Mouse (Mus musculus) gastrocnemius, postnatal 4 days (tissue): ENCODE results near the gene Ccdc138. TPM values are rescaled to one million over a fixed set of nuclear protein-coding genes. Genes with fewer than 3 reads are reported as not detected.
"Not testable (repeated sequence)": the region's sequence is repeated elsewhere in the genome, so short reads cannot be mapped to it uniquely, and the experiment has no call there.

Source experiments
- DNase-seq, 2 experiments: peaks; one replicate each; pipeline ENCODE4 v3.0.0; 2021 to 2022; ENCODE audit warnings: low spot score in 2 of 2, mixed read lengths in 2 of 2
- long read RNA-seq, 2 experiments: library from polyadenylated mRNA; stranded (forward); transcript quantifications; one replicate each; pipeline ENCODE4 v2.0.0; 2021
- total RNA-seq, 2 experiments: library from RNA; stranded (reverse); gene quantifications; 2 replicates each; pipeline ENCODE4 v1.2.3; 2021

Ccdc138 gene
- total RNA-seq: 1 to 10 TPM; 1.8 TPM
- long read RNA-seq, experiment 1, partial matches to known transcripts: 0 of 2 reads
- long read RNA-seq, experiment 1, other reads (novel, unspliced or antisense): 2 of 2 reads
- long read RNA-seq, experiment 2, partial matches to known transcripts: 1 of 1 reads
- long read RNA-seq, experiment 2, other reads (novel, unspliced or antisense): 0 of 1 reads

DNA sequence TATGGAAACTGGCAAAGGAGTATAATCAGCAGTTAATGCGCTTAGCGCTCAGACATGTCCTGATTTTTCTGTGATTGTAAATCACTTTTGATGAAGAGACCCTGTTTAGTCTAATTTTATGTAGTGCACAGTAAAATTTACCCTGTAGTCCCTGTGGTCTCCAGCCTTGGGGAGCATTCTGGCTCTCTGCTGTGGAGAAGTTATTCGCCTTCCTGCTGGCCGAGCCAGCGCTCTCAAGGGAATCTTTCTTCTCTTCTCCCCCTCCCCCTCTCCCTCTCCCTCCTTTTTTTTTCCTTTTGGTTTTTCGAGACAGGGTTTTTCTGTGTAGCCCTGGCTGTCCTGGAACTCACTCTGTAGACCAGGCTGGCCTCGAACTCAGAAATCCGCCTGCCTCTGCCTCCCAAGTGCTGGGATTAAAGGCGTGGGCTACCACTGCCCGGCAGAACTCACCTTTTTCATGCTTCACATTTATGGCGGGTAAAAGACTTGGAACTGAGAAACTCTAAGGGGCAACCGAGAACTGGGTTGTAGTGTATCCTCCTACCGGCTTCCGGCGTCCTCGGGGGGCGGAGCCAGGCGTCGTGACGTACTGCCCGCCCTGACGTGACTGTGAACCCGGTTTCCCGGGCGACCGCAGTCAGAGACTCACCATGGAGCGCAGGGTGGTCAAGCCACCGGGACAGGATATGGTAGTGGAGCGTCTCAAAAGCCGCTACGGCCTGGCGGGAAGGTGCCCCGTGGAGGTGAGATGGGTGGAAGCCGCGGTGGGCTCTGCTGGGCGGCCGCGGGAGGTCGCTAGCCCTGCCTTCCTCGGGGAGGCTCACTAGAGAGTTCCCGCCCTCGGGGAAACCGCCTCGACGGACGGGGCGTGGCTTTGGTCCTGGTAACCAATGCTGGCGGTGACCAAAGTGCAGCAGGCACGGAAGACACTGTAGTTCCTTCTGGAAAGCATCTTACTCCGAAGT is at the start of gene Ccdc138:
Ccdc138 (plus strand) TSS at position 629 of the 965 bp plus-strand sequence.
- peak; percentile 80 to 94 for DNase-seq

DNA sequence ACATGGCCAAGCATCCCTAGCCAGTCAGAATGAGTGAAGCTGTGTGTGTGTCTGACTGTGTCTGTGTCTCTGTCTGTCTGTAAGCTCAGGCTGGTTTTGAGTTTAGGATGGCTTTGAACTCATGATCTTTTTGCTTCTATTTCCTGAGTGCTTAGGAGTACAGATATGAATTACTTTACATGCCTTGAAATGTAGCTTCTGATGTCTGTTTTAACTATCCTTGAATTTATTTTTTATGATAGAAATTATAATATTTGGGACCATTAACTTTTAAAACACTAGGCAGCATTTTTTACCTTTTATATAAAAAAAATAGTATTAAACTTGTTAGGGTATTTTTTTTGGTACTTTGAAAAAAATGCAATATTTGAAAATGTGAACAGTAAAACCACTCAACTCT is 46.2 kb upstream of the Ccdc138 start:
- DNase-seq: no peak

DNA sequence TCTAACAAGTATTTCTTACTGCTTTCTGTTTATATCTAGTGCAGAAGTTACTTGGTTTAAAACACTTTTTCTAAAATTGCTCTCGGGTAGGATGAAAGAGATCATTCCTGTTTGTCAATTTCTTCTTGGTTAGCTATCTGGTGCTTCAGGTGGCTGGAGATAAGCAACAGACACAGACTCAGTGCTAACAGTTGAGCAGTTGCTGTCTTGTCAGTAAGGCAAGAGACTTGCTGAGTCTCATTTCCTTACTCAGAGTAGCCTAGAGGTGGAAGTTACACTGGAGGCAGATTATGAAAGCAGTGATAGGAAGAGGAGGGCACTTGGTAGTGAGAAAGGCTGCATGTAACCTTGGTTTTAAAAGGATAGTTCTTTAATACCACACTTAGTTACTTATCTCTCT is 45.6 kb upstream of the Ccdc138 start:
- DNase-seq: no peak

DNA sequence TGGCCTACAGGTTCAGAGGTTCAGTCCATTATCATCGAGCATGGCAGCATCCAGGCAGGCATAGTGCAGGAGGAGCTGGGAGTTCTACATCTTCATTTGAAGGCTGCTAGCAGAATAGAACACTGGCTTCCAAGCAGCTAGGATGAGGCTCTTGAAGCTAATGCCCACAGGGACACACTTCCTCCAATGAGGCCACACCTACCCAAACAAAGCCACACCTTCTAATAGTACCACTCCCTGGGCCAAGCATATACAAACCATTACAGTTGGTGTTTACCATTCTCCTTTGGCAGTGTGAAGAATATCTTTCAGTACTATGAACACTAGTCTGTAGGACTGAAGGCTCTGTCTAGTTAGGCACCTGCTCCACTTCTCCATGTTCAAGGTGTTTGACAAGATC is 37.9 kb upstream of the Ccdc138 start:
- no peak for DNase-seq

DNA sequence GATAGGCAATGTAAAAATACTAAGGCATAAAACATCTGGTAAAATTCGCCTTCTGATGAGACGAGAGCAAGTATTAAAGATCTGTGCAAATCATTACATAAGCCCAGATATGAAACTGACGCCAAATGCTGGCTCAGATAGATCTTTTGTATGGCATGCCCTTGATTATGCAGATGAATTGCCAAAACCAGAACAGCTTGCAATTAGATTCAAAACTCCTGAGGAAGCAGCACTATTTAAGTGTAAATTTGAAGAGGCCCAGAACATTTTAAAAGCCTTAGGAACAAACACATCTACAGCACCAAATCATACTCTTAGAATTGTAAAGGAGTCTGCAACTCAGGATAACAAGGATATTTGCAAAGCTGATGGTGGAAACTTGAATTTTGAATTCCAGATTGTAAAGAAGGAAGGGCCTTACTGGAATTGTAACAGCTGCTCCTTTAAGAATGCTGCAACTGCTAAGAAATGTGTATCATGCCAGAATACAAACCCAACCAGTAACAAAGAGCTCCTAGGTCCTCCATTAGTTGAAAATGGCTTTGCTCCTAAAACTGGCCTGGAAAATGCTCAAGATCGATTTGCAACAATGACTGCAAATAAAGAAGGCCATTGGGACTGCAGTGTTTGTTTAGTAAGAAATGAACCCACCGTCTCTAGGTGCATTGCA is 20.5 kb upstream of the Ccdc138 start:
- DNase-seq: no peak

DNA sequence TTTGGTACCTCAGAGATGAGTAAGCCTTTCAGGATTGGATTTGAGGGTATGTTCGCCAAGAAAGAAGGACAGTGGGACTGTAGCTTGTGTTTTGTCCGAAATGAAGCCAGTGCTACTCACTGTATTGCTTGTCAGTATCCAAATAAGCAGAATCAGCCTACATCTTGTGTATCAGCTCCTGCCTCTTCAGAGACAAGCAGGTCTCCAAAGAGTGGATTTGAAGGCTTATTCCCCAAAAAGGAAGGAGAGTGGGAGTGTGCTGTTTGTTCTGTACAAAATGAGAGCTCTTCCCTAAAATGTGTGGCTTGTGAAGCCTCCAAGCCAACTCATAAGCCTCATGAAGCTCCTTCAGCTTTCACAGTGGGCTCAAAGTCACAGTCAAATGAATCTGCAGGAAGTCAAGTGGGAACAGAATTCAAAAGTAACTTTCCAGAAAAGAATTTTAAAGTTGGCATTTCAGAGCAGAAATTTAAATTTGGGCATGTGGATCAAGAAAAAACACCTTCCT is 19.6 kb upstream of the Ccdc138 start:
- DNase-seq: no peak

DNA sequence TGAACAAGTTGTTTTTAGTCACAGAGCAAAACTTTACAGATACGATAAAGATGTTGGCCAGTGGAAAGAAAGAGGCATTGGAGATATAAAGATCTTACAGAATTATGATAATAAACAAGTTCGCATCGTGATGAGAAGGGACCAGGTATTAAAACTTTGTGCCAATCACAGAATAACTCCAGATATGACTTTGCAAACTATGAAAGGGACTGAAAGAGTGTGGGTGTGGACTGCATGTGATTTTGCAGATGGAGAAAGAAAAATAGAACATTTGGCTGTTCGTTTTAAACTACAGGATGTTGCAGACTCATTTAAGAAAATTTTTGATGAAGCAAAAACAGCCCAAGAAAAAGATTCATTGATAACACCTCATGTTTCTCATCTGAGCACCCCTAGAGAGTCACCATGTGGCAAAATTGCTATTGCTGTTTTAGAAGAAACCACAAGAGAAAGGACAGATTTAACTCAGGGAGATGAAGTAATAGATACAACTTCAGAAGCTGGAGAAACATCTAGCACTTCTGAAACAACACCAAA is 17.7 kb upstream of the Ccdc138 start:
- DNase-seq: no peak

DNA sequence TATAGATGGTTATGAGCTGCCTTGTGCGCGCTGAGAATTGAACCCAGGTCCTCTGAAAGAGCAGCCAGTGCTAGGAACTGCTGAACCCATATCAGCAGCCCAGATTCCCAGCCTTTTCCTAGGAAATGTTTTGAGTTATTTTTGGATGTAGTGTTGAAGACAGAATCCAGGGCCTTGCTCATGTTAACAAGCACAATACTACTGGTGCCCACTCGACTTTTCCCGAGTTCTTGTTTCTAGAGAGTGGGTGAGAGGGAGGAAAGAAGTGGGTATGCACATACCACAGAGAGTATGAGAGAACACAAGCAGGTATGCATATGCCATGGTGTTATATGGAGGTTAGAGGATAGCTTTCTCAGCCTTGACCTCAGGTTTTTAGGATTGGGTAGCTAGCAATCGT is 6.7 kb upstream of the Ccdc138 start:
- DNase-seq: no peak

DNA sequence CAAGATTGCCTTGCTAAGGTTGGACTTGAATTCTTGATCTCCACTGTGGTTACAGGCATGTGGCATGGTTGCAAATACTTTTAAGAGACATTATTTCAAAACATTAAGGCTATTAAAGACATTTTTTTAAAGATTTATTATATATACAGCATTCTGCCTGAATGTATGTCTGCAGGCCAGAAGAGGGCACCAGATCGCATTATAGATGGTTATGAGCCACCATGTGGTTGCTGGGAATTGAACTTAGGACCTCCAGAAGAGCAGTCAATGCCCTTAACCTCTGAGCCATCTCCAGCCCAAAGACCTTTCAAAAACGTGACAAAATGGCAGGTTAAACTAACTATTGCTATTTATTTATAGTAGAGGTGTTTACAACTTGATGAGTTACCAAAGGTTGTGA is 2.1 kb upstream of the Ccdc138 start:
- DNase-seq: no peak

DNA sequence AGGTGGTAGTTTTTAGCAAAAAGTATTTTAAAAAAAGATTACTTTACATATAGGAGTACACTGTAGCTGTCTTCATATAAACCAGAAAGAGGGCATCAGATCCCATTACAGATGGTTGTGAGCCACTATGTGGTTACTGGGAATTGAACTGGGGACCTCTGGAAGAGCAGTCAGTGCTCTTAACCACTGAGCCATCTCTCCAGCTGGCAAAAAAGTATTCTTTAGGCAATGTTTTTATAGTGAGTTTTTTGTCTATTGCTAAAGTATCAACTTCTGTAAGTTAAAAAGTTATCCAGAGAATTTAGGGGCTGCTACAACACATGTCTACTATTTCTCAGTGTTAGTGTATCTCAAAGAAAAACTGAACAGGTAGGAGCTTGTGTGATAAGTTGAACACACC is 1.0 kb upstream of the Ccdc138 start:
- DNase-seq: no peak

DNA sequence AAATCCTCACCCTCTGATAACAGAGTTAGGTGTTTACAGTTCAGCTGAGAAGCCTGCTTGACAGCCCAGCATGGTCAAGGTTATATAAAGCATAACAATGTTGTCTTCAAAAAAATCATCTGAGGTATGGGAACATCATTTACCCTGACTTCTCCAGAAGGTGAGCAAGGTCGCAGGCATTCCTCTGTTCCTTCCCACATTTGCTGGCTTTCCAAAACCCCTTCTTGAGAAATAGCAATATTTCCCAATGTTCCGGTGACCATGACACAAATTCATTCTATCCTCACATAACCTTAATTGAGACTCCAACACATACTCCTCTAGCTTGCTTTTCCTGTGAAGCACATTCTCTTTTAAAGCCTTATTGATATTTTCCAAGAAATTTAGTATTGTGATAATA is 768 bp downstream of the Ccdc138 start:
- DNase-seq: no peak

DNA sequence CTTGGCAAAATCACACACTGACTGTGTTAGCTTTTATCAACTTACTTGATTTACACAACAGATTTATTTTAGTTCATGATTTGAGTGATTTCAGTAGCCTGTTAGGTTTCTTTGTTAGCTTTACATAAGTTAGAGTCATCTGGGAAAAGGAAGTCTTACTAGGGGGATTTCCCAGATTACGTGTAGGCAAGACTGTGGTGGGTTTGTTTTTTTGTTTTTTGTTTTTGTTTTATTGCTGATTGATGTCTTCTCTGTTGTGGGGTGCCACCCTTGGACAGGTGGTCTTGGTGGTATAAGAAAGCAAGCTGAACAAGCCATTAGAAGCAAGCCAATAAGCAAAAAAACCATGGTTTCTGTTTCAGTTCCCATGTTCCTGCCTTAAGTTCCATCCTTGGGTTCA is 31.6 kb downstream of the Ccdc138 start:
- no peak for DNase-seq

DNA sequence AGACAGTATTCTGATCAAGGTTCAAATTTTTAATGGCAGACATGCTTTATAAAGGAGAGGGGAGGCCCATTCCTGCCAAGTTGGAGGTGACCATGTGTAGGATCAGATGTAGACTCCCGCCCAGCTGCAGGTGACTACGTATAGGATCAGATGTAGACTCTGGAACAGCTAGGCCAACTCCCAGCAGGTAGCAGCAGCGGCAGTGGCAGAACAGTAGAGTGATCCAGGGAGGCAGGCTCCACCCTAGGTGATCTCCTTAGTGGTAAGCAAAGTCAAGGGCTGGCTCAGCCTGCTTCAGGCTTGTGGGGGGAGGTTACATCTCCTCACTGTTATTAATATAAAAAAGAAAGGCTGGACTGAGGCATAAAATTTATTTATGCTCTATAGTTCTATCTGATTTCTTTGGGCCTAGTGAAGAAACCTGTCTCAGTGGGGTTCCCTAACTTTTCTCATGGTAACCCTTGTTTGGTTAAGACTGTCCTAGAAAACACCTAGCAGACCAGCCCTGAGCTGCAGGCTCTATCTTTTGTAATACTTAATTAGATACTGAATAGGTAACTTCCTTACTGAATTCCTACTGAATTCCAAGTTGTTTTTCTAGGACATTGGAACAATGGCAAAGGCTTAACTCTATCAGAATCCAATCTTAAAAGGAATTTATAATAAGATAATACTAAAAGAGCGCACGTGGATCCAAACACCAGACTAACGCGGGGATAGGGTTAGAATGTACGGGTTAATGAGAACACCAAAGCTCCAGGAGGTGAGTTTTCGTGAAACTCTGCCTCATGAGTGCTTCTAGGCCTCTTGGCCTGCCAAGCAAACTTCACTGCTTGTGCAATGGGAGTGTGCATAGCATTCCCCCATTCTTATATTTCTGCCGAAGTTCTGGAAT is 33.4 kb downstream of the Ccdc138 start:
- DNase-seq: no peak

DNA sequence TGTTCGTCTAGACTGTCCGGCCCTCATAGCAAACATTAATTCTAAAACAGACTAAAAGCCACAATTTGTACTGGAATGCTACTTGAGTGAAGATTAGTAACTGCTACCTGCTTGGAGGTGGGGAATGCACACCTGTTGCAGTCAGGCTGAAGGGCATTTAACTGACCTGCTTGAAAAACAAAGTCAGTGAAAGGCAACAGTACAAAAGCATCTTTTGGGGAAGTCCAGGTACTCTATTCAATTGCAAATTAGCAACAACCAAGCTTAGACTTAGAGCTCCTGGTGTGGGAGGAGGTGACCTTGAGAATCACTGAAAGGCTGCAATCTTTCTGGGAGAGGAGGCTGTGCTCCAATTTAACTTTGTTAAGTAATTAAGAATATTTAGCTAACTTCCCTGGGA is 34.4 kb downstream of the Ccdc138 start:
- no peak for DNase-seq

DNA sequence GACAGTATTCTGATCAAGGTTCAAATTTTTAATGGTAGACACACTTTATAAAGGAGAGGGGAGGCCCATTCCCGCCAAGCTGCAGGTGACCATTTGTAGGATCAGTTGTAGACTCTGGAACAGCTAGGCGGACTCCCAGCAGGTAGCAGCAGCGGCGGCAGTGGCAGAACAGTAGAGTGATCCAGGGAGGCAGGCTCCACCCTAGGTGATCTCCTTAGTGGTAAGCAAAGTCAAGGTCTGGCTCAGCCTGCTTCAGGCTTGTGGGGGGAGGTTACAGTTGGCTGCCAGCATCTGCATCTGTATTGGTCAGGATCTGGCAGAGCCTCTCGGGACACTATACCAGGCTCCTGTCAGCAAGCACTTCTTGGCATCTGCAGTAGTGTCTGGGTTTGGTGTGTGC is 38.5 kb downstream of the Ccdc138 start:
- DNase-seq: not testable (repeated sequence)

DNA sequence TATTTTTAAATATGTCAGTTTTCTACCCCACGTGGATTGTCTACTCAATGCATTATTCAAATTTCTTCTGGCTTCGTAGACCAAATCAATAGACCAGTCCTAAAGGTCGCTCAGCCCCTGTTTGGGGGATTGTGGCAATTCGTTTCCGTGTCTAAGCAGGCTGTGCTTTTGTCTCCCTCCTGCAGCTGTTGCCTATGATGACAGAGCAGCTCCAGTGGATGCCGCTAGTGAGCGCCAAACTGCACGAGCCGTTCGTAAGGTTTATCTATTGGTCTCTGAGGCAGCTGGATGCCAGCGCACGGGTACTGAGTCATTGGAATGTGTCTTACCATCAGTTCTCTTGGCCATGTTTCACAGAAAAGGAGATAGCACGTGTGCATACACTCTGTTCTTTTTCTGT is 42.9 kb downstream of the Ccdc138 start:
- no peak for DNase-seq

DNA sequence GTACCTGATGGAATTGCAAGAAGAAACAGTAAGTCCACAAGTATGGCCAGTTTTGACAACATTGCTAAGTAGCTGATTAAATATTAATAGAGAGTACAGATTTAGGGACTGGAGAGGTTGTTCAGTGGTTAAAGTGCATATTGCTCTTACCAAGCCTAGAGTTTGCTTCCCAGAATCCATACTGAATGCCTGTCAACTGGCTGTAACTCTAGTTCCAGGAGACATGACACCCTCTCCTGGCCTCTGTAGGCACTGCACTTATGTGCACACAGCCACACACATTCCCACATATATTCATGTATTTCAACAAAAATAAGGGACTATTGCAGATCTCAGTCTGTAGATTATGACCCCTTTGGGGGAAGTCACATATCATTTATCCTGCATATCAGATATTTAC is 51.0 kb downstream of the Ccdc138 start:
- DNase-seq: no peak

DNA sequence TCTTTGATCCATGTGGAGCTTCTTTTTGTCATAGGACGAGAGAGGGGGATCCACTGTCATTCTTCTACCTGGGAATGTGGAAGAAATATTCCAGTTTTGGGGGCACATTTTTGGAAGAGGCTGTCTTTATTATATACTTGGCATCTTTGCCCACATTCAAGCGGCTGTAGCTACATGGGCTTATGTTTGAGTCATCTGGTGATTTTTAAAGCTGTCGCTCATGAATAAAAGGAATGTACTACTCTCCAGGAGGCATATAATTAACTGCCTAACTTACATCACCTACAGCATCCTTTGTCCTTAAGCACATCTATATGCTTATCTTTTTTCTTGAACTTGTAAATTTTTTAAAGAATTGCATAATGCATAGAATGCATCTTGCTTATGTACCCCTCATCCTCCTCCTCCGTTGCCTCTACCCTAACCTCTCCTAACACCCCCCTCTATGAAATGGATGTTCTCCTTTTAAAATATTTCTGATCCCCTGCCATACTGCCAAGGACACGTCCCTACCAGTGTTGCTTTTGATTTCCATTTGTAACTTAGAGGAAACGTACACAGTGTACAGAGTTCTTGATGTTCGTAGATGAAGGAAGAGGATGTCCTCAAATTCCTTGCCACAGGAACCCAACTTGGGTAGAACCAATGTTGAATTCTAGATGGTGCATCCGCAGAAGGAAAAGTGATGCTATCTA is 57.1 kb downstream of the Ccdc138 start:
- no peak for DNase-seq

DNA sequence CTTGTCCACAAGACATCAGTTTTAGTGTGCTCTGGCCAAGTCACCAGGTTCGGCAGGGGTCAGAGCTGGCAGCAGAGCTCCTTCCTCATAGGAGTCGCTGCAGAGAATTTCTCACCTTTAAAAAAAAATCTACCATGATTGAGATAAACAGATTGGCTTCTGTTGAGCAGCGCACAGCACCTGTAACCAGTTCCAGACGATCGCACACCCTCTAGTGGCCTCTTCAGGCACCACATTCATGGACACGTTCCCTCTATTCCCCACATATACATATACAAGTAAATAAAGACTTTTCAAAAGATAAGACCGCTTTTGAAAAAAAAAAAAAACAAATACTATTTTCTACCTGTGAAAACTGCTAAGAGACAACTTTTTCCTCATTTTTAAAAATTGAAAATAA is 61.4 kb downstream of the Ccdc138 start:
- no peak for DNase-seq

DNA sequence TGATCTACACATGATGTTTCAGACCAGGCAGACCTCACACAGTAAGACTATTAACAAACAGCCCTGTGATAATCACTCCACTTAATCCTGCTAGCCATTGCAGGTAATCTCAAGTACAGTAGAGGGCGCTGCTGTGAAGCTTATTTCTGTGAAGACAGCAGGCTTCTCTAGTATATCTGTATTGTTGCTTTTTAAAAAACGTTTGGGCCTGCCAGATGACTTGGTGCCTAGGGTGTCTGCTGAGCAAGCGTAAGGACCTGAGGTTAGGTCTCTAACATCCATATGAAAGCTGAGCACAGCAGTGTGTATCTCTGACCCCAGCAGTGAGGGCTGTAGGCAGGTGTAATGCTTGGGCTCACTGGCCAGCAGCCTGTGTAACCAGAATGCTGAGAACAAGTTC is 62.2 kb downstream of the Ccdc138 start:
- no peak for DNase-seq
